Mouse (Mus musculus): Measurements from ENCODE around the gene Hsd3b4.
"Not testable (repeated sequence)": the region's sequence is repeated elsewhere in the genome, so short reads cannot be mapped to it uniquely, and the experiment has no call there.

DNA sequence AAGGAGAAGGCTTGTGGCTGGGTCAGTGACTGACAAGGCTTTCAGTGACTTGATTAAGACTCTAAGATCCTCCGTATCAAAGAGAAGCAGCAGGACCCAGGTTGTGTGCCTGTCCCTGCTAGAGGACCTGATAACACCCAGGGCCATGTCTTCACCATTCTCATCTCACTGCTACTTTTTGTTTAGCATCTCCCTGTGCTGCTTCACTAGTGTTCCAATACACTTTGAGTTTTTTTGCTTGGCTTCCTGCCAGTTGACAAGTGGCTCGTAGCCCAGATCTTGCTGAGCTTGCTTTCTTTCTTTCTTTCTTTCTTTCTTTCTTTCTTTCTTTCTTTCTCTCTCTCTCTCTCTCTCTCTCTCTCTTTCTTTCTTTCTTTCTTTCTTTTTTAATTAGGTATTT is 41.0 kb downstream of the Hsd3b4 start:
- not testable (repeated sequence) for TF ChIP-seq CTCF, EP300 (IDR thresholded peaks at IDR 0.05)
